Mouse (Mus musculus) ES-E14 (cell line): ENCODE measurements around the gene Tyw1. TPM values are rescaled to one million over a fixed set of nuclear protein-coding genes. Genes with fewer than 3 reads are reported as not detected.

Source experiments
- DNase-seq: peaks from one replicate; pipeline ENCODE4 v3.0.0-alpha.2; 2013; ENCODE audit warnings: low read depth, low spot score
- H3K27ac ChIP-seq: 2 replicates; pipeline ENCODE4 v1.5.1; 2012; ENCODE audit warnings: low read depth, mild to moderate bottlenecking, low read length, moderate library complexity, mixed read lengths; ENCODE audit not compliant: poor library complexity, insufficient read depth, severe bottlenecking
- H3K36me3 ChIP-seq: 2 replicates; pipeline ENCODE4 v1.6.1; 2012; ENCODE audit warnings: mild to moderate bottlenecking, low read length, moderate library complexity, mixed read lengths; ENCODE audit not compliant: control insufficient read depth, poor library complexity, insufficient read depth, severe bottlenecking
- H3K4me1 ChIP-seq, 2 experiments: fragments of 150-350 bp in 1 of 2; sonication (generic) in 1 of 2; 2 replicates each; pipeline ENCODE4 v1.6.1; 2012; ENCODE audit warnings: low read length in 2 of 2, mild to moderate bottlenecking in 1 of 2, mixed read lengths in 1 of 2; ENCODE audit not compliant: control insufficient read depth in 2 of 2, insufficient read depth in 2 of 2, poor library complexity in 1 of 2
- H3K4me3 ChIP-seq, 2 experiments: fragments of 150-350 bp in 1 of 2; sonication (generic) in 1 of 2; 2 replicates each; pipeline ENCODE4 v1.5.1; 2012; ENCODE audit warnings: low read length in 2 of 2, low read depth in 1 of 2, mild to moderate bottlenecking in 1 of 2, mixed read lengths in 1 of 2; ENCODE audit not compliant: insufficient read depth in 1 of 2, poor library complexity in 1 of 2, severe bottlenecking in 1 of 2
- H3K9ac ChIP-seq: 2 replicates; pipeline ENCODE4 v1.6.1; 2012; ENCODE audit warnings: low read depth, mild to moderate bottlenecking, low read length, mixed read lengths; ENCODE audit not compliant: poor library complexity, insufficient read depth, severe bottlenecking
- H3K9me3 ChIP-seq: fragments of 150-350 bp; sonication (generic); 2 replicates; pipeline ENCODE4 v1.6.1; 2012; ENCODE audit warnings: low read depth, mild to moderate bottlenecking, low read length; ENCODE audit not compliant: control insufficient read depth, insufficient read depth
- CHD2 ChIP-seq: IDR thresholded peaks from 2 replicates; pipeline ENCODE4 v1.6.1; 2014; ENCODE audit warnings: mild to moderate bottlenecking, low read depth, low read length, inconsistent platforms
- HCFC1 ChIP-seq: IDR thresholded peaks from 2 replicates; pipeline ENCODE4 v1.6.1; 2012; ENCODE audit warnings: low read length, inconsistent platforms, borderline replicate concordance; ENCODE audit not compliant: insufficient read depth
- MAFK ChIP-seq: IDR thresholded peaks from 2 replicates; pipeline ENCODE4 v1.6.1; 2014; ENCODE audit warnings: mild to moderate bottlenecking, low read depth, low read length, inconsistent platforms; ENCODE audit not compliant: insufficient read depth
- ZC3H11A ChIP-seq: IDR thresholded peaks from 2 replicates; pipeline ENCODE4 v1.6.1; 2012; ENCODE audit warnings: low read depth, mild to moderate bottlenecking, inconsistent platforms, low read length, borderline replicate concordance
- ZNF384 ChIP-seq: IDR thresholded peaks from 2 replicates; pipeline ENCODE4 v1.6.1; 2012; ENCODE audit warnings: low read depth, low read length, inconsistent platforms
- in situ Hi-C, 2 experiments: fragments of 600-800 bp; cut with MboI; formaldehyde crosslinking; loops; one replicate each; pipeline ENCODE4 v1.15.1; 2025; ENCODE audit warnings: low sequenced_read_pairs in 2 of 2, inconsistent platforms in 1 of 2; ENCODE audit not compliant: unreplicated experiment in 2 of 2
- total RNA-seq: library from RNA; depleted of rRNA; stranded (reverse); fragments of 300-350 nt; gene quantifications from 2 replicates; pipeline ENCODE4 v1.2.3, GENCODE M21; 2012

Gene Tyw1
- total RNA-seq, 1 experiment, result 87.9 TPM

DNA sequence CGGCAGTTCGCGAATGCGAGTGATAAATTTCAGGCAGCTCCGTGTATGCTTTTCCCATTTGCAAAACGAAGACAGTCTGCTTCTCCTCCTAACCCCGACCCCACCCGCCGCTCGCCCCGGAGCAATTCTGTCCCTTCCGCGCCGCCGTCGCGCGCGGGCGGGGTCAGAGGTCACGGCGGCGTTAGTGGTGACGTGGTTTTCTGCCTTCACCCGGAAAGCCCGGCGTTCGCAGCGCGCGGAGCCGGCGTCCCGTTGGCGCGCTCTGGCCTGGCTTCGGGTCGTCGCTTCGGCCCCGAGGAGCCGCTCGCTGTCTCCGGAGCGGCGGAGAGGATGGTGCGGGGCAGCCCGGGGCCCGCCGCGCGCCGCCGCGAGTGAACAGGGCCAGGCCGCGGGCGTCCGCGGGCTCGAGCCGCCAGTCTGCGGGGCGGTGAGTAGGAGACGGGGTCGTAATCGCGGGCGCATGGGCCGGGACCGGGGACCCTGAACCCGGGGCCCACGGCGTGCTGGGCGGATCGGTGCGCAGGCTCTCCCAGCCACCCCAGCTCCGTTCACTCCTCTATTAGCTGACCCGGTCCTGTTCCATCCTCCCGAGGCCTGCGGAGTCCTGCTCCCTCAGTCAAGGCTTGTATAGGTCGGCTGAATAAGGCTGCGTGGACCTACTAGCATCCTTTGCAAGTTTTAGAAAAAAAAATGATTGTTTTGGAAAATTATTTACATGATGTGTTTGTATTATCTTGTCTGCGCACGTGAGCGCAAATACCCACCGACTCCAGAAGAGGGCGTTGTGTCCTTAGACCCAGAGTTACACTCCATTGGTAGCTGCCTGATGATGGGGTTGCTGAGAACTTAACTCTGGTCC is 33.0 kb upstream of the Tyw1 start:
- 0 out of 2 replicates have a peak, but pooled peaks cover 5% of the 10 kb centered on the region for H3K36me3 ChIP-seq
- H3K4me3 ChIP-seq, result peak overlapping the region; percentile 79 to 100
- H3K9me3 ChIP-seq, result no peaks in the 10 kb centered on the region
- peak; percentile 60 for DNase-seq
- H3K9ac ChIP-seq, result peak overlapping the region; percentile 89
- H3K27ac ChIP-seq, result peak overlapping the region; percentile 68
- in situ Hi-C loops, result no loop called here
- peaks cover 9 to 14% of the 10 kb centered on the region in 2 experiments for H3K4me1 ChIP-seq
- TF ChIP-seq ZNF384 (no peak), MAFK (no peak), HCFC1 (peak; percentile 78; the same call in 1 of the 2 replicates), CHD2 (peak; percentile 61; the same call in 1 of the 2 replicates), ZC3H11A (no peak)

DNA sequence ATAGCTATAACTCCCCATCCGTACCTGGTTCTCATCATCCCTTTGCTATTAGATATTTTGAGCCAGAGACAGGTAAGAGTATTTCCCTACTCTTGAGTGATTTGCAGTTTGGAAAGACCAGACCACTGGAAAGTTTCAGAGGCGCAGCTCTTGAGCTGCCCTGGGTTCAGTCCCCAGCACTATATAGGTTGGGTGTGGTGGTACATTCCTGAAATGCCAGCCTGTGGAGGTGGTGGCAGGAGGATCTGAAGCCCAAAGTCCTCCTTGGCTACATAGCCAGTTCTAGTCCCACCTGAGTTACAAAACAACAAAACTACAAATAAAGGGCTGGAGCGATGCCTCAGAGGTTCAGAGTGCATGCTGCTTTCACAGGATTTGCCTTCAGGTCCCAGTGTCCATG is 28.6 kb upstream of the Tyw1 start:
- no peaks in the 10 kb centered on the region for H3K9me3 ChIP-seq
- in situ Hi-C loops, result no loop called here
- H3K27ac ChIP-seq, result no peak overlapping the region
- H3K36me3 ChIP-seq, result peaks cover 21% of the 10 kb centered on the region
- TF ChIP-seq MAFK, result no peak
- no peak for TF ChIP-seq HCFC1
- TF ChIP-seq CHD2, result no peak
- no peak for TF ChIP-seq ZNF384
- no peak for TF ChIP-seq ZC3H11A
- H3K4me1 ChIP-seq, result peaks cover 7 to 9% of the 10 kb centered on the region in 2 experiments; a peak in 3 of 4 replicates
- no peak overlapping the region for H3K9ac ChIP-seq
- DNase-seq, result no peak
- H3K4me3 ChIP-seq, result no peak overlapping the region

DNA sequence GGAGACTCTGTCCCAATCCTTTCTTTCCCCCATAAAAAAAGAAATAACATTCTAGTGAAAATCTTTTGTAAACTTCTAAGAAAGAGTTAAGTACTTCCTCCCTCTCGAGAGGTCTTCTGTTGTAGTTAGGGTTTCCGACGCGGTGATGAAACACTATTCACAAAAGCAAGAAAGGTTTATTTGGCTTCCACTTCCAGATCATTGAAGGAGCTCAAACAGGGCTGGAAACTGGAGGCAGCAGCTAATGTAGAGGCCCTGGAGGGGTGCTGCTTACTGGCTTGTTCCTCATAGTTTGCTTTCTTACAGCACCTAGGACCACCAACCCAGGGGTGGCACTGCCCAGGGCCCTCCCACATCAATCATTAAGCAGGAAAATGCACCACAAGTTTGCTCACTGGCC is 27.3 kb upstream of the Tyw1 start:
- peaks cover 7 to 9% of the 10 kb centered on the region in 2 experiments; a peak in 3 of 4 replicates for H3K4me1 ChIP-seq
- in situ Hi-C loops, result no loop called here
- H3K27ac ChIP-seq, result no peak overlapping the region
- no peak for TF ChIP-seq HCFC1
- no peak overlapping the region for H3K4me3 ChIP-seq
- no peak overlapping the region for H3K9ac ChIP-seq
- no peak for DNase-seq
- H3K9me3 ChIP-seq, result no peaks in the 10 kb centered on the region
- H3K36me3 ChIP-seq, result peaks cover 31% of the 10 kb centered on the region

DNA sequence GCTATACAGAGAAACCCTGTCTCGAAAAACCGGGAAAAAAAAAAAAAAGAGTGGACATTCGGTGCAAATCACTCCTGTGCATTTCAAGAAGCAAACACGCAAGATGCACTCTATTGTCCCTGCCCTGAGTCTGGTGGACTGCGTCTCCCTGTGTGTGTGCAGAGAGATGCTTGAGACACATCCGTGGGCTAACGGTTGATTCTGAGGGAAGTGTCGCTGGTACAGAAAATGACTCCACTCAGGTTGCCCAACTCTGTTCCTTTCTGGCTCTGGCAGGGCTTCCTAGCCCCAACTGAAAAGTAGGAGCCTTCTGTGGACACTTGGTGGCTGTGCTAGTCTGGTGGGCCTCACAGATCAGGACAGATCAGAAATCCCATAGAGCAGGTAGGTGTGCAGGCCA is 19.1 kb upstream of the Tyw1 start:
- no peak for DNase-seq
- Histone ChIP-seq H3K9ac (no peak overlapping the region), H3K27ac (no peak overlapping the region), H3K36me3 (peaks cover 67% of the 10 kb centered on the region), H3K4me1 (no peaks in the 10 kb centered on the region), H3K9me3 (no peaks in the 10 kb centered on the region), H3K4me3 (no peak overlapping the region)
- in situ Hi-C loops, result no loop called here
- TF ChIP-seq ZNF384, result no peak
- TF ChIP-seq ZC3H11A, result no peak
- TF ChIP-seq MAFK, result no peak
- no peak for TF ChIP-seq HCFC1
- no peak for TF ChIP-seq CHD2

DNA sequence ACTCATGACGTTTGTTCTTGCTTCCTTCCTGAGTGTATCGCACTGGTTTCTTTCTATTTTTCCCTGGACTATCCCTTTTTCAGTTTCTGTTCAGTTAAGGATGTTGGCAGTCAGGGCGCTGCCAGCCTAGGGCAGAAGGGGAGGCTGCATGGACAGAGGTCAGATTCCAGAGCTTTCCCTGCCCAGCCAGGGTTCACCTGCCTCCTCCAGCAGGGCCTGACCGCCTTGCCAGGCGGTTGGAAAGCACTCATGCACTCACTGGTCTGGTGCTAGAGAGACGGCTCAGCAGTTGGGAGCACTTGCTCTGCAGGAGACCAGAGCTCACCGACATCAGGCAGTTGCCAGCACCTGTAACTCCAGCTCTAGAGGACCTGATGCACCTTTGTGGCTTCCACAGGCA is 16.2 kb upstream of the Tyw1 start:
- no peaks in the 10 kb centered on the region for H3K9me3 ChIP-seq
- H3K27ac ChIP-seq, result no peak overlapping the region; the same call in 1 of the 2 replicates
- TF ChIP-seq ZNF384 (no peak), HCFC1 (no peak), CHD2 (no peak), ZC3H11A (no peak), MAFK (no peak)
- no peaks in the 10 kb centered on the region for H3K4me1 ChIP-seq
- peaks cover 63% of the 10 kb centered on the region for H3K36me3 ChIP-seq
- no peak overlapping the region for H3K4me3 ChIP-seq
- H3K9ac ChIP-seq, result no peak overlapping the region
- in situ Hi-C loops, result no loop called here
- DNase-seq, result no peak
